Mouse (Mus musculus) liver, adult 2 months (tissue): Measurements from ENCODE around the gene Cntln. TPM values are rescaled to one million over a fixed set of nuclear protein-coding genes. Genes with fewer than 3 reads are reported as not detected.

Experiments used
- DNase-seq: peaks from one replicate; pipeline ENCODE4 v3.0.0-alpha.2; 2011; ENCODE audit warnings: low read depth, low spot score; ENCODE audit errors: extremely low read depth
- H3K27ac ChIP-seq: fragments of 200-500 bp; replicated peaks from 2 replicates; pipeline ENCODE4 v1.5.1; 2012; ENCODE audit warnings: low read depth, mild to moderate bottlenecking, control low read depth, inconsistent platforms, low read length; ENCODE audit not compliant: insufficient read depth
- H3K27me3 ChIP-seq: fragments of 200-500 bp; 2 replicates; pipeline ENCODE4 v1.6.1; 2012; ENCODE audit warnings: mild to moderate bottlenecking, moderate library complexity, low read length, inconsistent platforms; ENCODE audit not compliant: control insufficient read depth, insufficient read depth
- H3K36me3 ChIP-seq: fragments of 200-500 bp; 2 replicates; pipeline ENCODE4 v1.6.1; 2012; ENCODE audit warnings: low read length, inconsistent platforms; ENCODE audit not compliant: control insufficient read depth, insufficient read depth
- H3K4me1 ChIP-seq: fragments of 200-500 bp; 2 replicates; pipeline ENCODE4 v1.6.1; 2011; ENCODE audit warnings: low read length; ENCODE audit not compliant: control insufficient read depth, insufficient read depth
- H3K4me3 ChIP-seq: fragments of 200-500 bp; 2 replicates; pipeline ENCODE4 v1.5.1; 2011; ENCODE audit warnings: low read depth, mild to moderate bottlenecking, control low read depth, low read length, moderate library complexity; ENCODE audit not compliant: insufficient read depth
- H3K79me2 ChIP-seq: fragments of 200-500 bp; 2 replicates; pipeline ENCODE4 v1.6.1; 2012; ENCODE audit warnings: inconsistent platforms, mild to moderate bottlenecking, low read length, moderate library complexity; ENCODE audit not compliant: control insufficient read depth, insufficient read depth
- H3K9ac ChIP-seq: fragments of 200-500 bp; 2 replicates; pipeline ENCODE4 v1.6.1; 2012; ENCODE audit warnings: low read depth, mild to moderate bottlenecking, control low read depth, inconsistent platforms, low read length
- CTCF ChIP-seq: fragments of 200-500 bp; IDR thresholded peaks from 2 replicates; pipeline ENCODE4 v1.5.1; 2011; ENCODE audit warnings: low read depth, low read length, control low read depth
- POLR2A ChIP-seq: fragments of 200-500 bp; IDR thresholded peaks from 2 replicates; pipeline ENCODE4 v1.6.1; 2011; ENCODE audit warnings: low read length, control low read depth; ENCODE audit not compliant: insufficient read depth; ENCODE audit errors: extremely low read depth
- WGBS: fragments of 180-500 bp; shearing (Covaris S2); methylation state at CpG from one replicate; pipeline ENCODE4 v1.1.7; 2018; 5-methylcytosine and 5-hydroxymethylcytosine counted together
- polyA plus RNA-seq: library from polyadenylated mRNA; depleted of rRNA; stranded (reverse); fragments of >200 nt; gene quantifications from 2 replicates; pipeline ENCODE4 v1.2.3, GENCODE M21; 2012
- total RNA-seq: library from RNA; depleted of rRNA; stranded (reverse); fragments of >200 nt; gene quantifications from 2 replicates; pipeline ENCODE4 v1.2.3, GENCODE M21; 2014

The Cntln gene
- total and polyA plus RNA-seq, 2 experiments, result 0.32 to 1.3 TPM

GRCm38 (mm10) chr4:85106961-85107360, 222.9 kb downstream of the Cntln start:
- H3K27me3 ChIP-seq, result no peaks in the 10 kb centered on the region
- no peak overlapping the region for H3K9ac ChIP-seq
- no peak overlapping the region for H3K4me3 ChIP-seq
- TF ChIP-seq CTCF, result no peak
- TF ChIP-seq POLR2A, result no peak
- H3K79me2 ChIP-seq, result no peaks in the 10 kb centered on the region
- H3K27ac ChIP-seq, result no peak overlapping the region
- no peaks in the 10 kb centered on the region for H3K36me3 ChIP-seq
- whole genome bisulfite sequencing, result 83% methylated on average over 2 of the region's 2 CpGs
- H3K4me1 ChIP-seq, result no peaks in the 10 kb centered on the region
- DNase-seq, result no peak

GRCm38 (mm10) chr4:85120271-85120670, 236.2 kb downstream of the Cntln start:
- no peaks in the 10 kb centered on the region for H3K36me3 ChIP-seq
- no peaks in the 10 kb centered on the region for H3K79me2 ChIP-seq
- no peak overlapping the region for H3K9ac ChIP-seq
- TF ChIP-seq CTCF, result no peak
- TF ChIP-seq POLR2A, result no peak
- H3K27ac ChIP-seq, result no peak overlapping the region
- WGBS, result 68% methylated on average over 3 of the region's 3 CpGs
- H3K4me3 ChIP-seq, result no peak overlapping the region
- H3K27me3 ChIP-seq, result no peaks in the 10 kb centered on the region
- DNase-seq, result no peak
- peaks cover 2% of the 10 kb centered on the region; the same call in 1 of the 2 replicates for H3K4me1 ChIP-seq

DNA sequence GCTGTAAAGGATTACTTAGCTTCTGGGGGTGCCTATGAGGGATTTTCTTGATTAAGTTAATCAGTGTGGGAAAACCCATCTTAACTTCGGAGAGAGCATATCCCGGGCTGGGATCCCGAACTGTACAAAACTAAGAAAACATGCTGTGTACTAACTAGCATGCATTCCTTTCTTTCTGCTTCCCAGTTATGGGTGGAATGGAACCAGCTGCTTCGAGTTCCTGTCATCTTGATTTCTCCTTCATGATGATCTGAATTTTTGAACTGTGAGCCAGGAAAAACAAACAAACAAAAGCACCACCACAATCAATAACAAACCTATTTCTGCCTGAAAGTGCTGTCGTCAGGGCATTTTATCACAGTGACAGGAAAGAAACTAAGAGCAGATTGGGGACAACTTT, 265.6 kb downstream of the Cntln start:
- no peak for TF ChIP-seq POLR2A
- Histone ChIP-seq H3K36me3 (no peaks in the 10 kb centered on the region), H3K27me3 (no peaks in the 10 kb centered on the region), H3K79me2 (no peaks in the 10 kb centered on the region), H3K9ac (no peak overlapping the region), H3K27ac (no peak overlapping the region), H3K4me3 (no peak overlapping the region), H3K4me1 (no peaks in the 10 kb centered on the region)
- DNase-seq, result no peak
- WGBS, result 71% methylated on average over 5 of the region's 5 CpGs

DNA sequence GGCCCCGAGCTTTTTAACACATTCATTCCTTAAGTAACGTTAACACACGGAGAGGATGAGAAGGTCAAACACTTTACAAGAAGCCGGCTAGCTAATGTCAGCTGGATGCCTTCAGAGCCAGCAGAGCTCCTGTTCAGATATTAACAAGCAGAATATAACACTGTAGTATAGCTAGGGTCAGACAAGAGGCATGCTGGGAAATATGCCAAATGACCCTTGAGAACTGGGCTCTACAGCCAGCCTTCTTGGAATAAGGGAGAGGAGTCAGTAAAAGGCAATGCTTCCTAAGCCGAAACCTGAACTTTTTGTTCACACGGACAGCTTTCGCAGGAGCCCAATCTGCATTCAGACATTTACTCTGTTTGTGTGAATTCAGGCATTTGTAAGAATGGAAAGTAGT, 267.8 kb downstream of the Cntln start:
- no peaks in the 10 kb centered on the region for H3K4me1 ChIP-seq
- no peaks in the 10 kb centered on the region for H3K36me3 ChIP-seq
- no peaks in the 10 kb centered on the region for H3K79me2 ChIP-seq
- H3K27me3 ChIP-seq, result no peaks in the 10 kb centered on the region
- no peak for DNase-seq
- TF ChIP-seq CTCF, result no peak
- TF ChIP-seq POLR2A, result no peak
- WGBS, result 81% methylated on average over 7 of the region's 7 CpGs
- no peak overlapping the region for H3K9ac ChIP-seq
- no peak overlapping the region for H3K4me3 ChIP-seq
- no peak overlapping the region for H3K27ac ChIP-seq

GRCm38 (mm10) chr4:85154361-85154760, 270.3 kb downstream of the Cntln start:
- no peaks in the 10 kb centered on the region for H3K27me3 ChIP-seq
- WGBS, result 91% methylated on average over 1 of the region's 1 CpGs
- no peak overlapping the region for H3K9ac ChIP-seq
- TF ChIP-seq CTCF, result no peak
- no peak for TF ChIP-seq POLR2A
- no peak for DNase-seq
- H3K27ac ChIP-seq, result no peak overlapping the region
- H3K79me2 ChIP-seq, result no peaks in the 10 kb centered on the region
- H3K4me3 ChIP-seq, result no peak overlapping the region
- H3K36me3 ChIP-seq, result no peaks in the 10 kb centered on the region
- H3K4me1 ChIP-seq, result no peaks in the 10 kb centered on the region

DNA sequence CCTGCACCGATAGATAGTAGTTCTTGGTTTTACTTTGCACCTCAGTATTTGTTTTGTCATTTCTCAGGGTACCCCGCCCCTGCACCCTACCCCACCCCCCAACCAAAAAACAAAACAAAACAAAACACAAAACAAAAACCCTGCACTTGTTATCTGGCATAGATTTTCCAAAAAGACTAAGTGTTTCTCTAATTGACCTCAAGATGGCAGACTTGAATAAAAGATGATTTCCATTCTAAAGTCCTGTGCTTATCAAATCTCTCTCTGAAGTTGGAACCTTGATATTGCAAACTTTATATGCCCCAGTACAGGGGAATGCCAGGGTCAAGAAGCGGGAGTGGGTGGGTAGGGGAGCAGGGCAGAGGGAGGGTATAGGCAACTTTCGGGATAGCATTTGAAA, 277.0 kb downstream of the Cntln start:
- WGBS, result 59% methylated on average over 4 of the region's 4 CpGs
- H3K9ac ChIP-seq, result no peak overlapping the region
- H3K79me2 ChIP-seq, result no peaks in the 10 kb centered on the region
- H3K36me3 ChIP-seq, result no peaks in the 10 kb centered on the region
- H3K27ac ChIP-seq, result no peak overlapping the region
- no peaks in the 10 kb centered on the region for H3K4me1 ChIP-seq
- peak; percentile 4 for DNase-seq
- no peak overlapping the region for H3K4me3 ChIP-seq
- H3K27me3 ChIP-seq, result no peaks in the 10 kb centered on the region
- TF ChIP-seq POLR2A (no peak), CTCF (no peak)
